Mouse (Mus musculus) right cerebral cortex, postnatal 10 days (tissue): ENCODE data around the gene Fstl4.
A peak's percentile ranks its signal among the peaks of the same experiment; 100 is the strongest.

Experiments
- DNase-seq, 2 experiments: peaks; one replicate each; pipeline ENCODE4 v3.0.0; 2021; ENCODE audit warnings: low spot score in 2 of 2

Gene Fstl4

DNA sequence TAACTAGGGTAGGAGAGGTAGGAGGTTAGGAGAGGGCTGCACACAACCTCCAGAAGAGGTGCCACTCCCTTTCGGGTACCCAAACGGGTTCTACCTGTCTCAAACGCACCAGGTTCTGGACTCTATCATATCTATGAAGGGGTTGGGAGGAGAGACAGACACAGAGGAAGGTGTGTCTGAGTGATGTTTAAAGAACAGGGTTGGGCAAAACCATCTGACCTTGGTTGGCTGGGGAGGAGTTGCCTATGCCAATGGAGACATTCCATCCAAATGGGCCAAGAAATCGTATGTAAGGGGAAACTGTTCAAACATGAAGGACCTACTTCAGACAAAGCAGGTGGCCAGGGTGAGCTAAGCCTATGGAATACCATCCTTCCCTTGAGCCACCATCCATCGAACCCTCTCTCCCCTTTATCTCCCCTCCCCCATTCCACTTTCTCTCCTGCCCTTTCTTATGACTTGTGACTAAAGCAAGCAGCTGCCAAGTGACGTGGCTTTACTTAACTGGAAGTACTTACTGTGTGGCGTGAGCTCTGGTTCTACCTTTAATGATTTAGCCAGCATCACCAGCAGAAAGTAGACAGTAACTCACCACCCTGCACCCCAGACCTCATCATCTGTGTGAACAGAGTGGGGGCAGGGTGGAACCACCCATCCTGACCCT, 252.1 kb downstream of the Fstl4 start:
- no peak for DNase-seq

DNA sequence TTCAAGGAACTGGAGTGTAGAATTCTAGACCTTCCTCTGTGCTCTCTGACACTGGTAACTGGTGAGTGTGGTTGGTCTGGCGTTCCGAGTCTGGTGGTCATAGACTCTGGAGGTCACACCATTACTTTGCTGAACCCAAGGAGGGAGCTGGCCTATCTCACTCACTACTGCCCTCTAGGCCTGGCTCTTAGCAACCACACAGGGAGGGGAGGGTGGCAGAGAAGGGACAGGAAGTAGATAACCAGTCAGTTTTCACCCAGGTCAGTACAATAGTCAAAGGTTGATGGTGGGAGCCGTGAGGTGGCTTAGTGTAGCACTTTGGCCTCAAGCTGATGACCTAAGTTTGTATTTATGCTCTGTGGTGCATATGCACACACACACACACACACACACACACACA, 255.1 kb downstream of the Fstl4 start:
- no peak for DNase-seq

GRCm38 (mm10) chr11:53024403-53024802, 260.0 kb downstream of the Fstl4 start:
- DNase-seq, result no peak

- no peak for DNase-seq
Observed at GRCm38 (mm10) chr11:53025686-53026085, 261.3 kb downstream of the Fstl4 start.

- DNase-seq, result no peak
Observed at GRCm38 (mm10) chr11:53028421-53029168, 264.2 kb downstream of the Fstl4 start.

DNA sequence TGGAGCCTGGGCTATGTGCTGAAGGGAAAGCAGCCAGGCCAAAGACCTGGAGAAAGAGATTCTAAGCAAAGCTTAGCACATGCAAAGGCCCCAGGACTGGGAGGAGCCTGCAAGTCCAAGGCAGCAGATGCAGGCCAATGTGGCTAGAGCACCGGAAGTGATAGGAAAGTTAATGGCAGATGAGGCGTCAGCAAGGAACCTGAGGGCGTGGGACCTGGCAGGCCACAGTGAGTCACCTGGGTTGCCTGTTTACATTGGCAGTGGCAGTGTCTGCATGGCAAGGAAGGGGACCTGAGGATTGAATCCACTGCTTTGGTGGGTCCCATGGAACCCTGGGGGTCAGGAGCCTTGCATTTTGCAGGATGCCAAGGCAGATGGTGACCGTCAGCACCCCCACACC, 267.3 kb downstream of the Fstl4 start:
- DNase-seq, result no peak

DNA sequence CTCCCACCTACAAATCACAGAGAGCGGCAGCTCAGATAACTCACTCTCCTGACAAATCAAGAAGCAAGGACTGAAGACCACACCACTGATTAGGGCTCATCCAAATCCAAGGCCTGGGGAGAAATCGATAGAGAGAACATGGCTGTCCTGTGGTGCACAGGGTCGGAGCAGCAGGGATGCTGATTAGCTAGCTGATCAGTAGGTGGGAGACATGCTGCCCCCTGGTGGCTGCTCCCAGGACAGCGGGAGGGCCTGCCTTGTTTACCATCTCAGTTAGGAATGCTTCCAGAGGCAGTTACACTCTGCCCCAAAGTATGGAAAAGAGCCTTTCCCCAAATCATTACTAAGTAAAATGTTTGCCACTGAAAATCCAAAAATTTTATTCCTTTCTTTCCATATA, 267.9 kb downstream of the Fstl4 start:
- DNase-seq, result peak; percentile 80 to 87

DNA sequence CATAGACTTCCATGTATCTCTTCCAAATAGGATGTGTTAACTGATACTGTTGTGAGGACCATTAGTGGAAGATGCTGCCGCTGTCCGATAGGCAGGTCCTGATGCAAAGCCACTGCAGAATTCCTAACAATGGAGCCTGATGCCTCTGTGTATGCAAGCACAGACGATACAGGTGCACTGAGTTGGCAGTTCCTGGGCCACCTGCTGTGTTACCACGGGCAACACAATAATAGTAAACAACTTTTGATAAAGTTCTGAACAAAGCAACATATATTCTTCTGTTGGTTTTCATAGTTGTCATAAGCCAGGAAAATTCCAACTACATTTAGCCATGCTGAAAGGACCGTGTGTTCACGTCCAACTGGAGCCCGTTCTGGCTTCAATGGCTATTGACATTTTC, 271.0 kb downstream of the Fstl4 start:
- no peak for DNase-seq

DNA sequence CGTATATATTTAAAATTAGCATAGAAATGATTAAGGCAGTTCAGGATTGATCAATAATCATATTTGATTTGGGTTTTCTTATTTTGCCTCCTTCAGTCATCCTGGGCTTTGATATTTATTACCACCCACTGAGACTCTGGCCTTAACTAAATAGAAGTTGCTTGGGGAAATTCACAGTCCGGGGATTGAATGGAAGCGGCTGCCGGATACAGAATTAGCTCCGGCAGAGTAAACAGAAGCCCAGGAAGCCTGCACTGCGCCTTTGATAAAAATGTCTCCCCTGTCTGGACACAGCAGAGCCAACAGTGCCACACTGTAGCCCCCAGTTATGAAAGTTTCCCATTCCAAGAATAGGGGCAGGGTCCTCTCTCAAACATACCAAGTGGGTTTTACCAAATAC, 282.4 kb downstream of the Fstl4 start:
- DNase-seq, result no peak

DNA sequence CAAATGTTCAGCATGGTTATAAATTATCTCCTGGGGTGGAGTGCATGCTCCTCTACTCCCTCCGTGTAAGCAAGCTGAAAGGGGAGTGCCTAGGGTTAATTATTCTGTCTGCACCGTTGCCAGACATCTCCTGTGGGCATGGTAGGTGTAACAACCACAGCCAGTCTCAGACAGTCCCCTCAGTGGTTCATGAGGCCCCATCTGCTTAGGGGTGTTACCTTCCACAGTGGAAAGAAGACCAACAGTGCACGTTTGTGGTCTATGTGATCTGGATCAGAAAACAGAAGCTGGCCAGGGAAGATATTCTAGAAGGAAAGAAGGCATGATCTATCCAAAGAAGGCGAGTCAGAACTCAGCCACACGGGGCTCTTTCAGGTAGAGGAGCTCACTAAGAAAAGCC, 289.7 kb downstream of the Fstl4 start:
- no peak for DNase-seq

- DNase-seq, result no peak
Observed at GRCm38 (mm10) chr11:53055896-53056295, 291.5 kb downstream of the Fstl4 start.

GRCm38 (mm10) chr11:53056781-53057180, 292.3 kb downstream of the Fstl4 start:
- DNase-seq, result no peak

- no peak for DNase-seq
Observed at GRCm38 (mm10) chr11:53057821-53058553, 293.6 kb downstream of the Fstl4 start.

DNA sequence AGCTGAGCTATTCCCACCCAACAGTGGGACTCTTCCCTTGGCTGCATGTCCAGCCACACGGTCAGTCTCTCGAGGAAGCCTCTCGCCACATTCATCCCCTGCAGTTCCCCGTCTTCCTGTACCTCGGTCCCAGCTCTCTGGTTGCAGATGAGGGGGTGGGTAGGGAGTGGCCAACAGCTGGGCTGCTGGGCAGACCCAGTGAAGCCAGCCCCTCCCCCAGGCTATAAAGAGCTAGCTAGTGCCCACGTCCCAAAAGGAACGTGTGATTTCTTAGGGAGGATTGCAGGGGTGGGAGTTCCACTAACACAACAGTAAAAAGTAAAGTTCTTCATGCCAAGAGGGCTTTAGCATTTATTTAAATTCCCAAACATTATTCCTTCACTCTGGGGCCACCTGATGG, 294.1 kb downstream of the Fstl4 start:
- DNase-seq, result no peak

GRCm38 (mm10) chr11:53067699-53068478, 303.5 kb downstream of the Fstl4 start:
- no peak for DNase-seq

DNA sequence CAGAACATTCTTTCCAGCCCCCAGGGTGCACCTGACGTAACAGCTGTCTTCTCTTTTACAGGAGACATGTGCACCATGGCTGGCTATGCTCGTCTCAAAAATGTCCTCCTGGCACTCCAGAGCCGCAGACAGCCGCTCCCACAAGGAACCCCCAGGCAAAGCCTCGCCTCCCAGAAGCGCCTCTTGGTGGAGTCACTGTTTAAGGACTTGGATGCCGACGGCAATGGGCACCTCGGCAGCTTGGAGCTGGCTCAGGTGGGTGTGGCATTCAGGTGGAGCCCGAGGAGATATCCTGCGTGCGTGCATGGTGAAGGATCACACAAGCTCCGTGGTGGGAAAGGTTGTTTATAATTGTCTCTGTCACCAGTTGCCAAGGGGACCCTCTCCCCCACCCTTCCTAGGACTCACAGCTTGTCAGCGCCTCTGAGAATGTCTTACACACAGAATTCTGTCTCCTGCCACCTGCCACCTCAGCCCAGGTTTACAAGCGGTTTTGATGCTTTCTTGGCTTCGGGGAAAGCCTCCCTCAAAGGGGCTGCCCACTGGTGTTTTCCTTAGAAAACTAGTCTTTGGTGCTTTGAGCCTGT, 304.1 kb downstream of the Fstl4 start:
- peak; percentile 29 to 39 for DNase-seq

DNA sequence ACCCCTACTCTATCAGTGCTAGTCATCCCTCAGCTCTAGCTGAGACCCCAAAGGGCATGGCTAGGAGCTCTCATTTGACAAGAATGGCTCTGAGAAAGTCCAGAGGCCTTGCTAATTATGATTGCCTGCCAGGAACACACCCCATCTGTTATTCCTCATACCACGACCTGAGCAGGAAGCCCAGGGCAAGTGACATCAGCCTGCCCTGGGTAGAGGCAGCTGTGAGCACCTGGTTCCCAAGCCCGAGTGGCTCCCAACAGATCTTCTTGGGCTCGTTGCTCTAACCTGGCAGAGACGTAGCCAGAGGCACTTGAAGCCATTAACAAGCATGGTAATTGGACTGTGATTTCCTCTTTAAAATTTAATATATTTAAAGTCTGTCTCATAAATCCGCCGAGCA, 305.3 kb downstream of the Fstl4 start:
- DNase-seq, result no peak

DNA sequence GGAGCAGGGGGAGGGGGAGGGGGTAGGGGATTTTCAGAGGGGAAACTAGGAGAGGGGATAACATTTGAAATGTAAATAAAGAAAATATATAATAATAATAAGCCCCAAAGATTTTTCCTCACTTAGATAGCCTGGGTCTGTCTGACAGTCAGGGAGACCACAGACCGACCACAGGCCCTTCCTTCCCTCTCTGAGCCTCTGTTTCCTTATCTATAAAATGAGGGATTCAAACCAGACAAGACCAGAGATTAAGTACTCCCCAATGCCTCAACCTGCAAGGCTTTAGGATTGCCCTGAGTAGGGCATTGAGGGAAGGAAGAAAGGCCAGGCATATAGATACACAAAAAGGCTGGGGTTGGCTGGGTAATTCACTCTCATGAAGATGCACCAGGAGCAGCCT, 307.2 kb downstream of the Fstl4 start:
- DNase-seq, result no peak

- DNase-seq, result no peak
Observed at GRCm38 (mm10) chr11:53077641-53078040, 313.2 kb downstream of the Fstl4 start.

- no peak for DNase-seq
Observed at GRCm38 (mm10) chr11:53078419-53079334, 314.2 kb downstream of the Fstl4 start.

DNA sequence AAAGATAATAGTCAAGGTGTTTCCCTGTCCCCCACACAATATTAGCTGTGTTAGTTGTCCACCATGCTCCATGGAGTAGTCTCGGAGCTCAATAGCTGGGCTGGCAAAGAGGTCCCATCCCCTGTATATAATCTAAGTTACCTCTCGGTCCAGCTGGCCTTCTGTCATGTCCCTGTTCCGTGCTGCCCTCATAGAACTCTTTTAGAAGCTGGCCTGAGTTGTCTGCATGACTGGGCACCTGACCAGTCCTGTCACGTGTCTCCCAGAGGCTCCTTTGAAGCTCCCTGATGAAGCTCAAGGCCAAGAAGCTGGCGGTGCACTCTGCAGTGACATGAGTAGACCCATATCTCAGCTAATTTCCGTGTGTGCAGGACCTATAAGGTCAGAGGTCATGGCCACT, 316.9 kb downstream of the Fstl4 start:
- no peak for DNase-seq
